Mouse (Mus musculus) natural killer cell, adult 2 months (primary cell): ENCODE results near the gene Rasgrp4.

Experiments used
- DNase-seq, 2 experiments: peaks; one replicate each; pipeline ENCODE4 v3.0.0; 2022; ENCODE audit warnings: low spot score in 2 of 2

Rasgrp4 gene

DNA sequence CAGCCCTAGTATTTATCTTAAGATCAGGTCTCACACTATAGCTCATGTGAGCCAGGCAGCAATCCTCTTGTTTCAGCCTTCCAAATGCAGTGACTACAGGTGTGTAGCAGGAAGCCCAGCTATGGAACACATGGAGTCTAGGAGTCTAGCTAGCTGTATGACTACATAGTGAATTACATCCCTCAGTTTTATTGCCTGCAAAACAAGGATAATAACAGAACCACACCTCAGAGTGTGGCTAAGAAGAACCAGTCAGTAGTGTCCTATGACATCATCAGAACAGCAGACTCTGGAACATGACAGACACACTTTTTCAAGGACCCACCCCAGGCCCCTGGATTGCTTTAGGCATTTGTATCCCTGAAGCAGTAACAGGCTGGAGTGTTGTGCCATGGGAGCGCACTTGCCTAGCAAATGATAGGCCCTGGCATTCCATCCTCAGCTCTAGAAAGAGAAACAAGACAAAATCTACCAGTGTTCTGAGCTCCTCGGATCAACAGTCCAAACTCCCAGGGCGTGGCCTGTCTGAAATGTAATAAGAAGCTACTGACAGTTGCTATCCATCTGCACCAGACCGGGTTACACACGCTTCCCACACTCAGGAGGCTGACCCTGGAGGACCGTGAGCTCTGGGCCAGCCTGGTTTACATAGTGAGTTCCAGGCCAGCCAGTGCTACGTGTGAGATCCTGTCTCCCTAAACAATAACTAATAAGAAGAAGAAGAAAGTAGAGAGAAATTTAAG is 12.1 kb downstream of the Rasgrp4 start:
- no peak for DNase-seq

DNA sequence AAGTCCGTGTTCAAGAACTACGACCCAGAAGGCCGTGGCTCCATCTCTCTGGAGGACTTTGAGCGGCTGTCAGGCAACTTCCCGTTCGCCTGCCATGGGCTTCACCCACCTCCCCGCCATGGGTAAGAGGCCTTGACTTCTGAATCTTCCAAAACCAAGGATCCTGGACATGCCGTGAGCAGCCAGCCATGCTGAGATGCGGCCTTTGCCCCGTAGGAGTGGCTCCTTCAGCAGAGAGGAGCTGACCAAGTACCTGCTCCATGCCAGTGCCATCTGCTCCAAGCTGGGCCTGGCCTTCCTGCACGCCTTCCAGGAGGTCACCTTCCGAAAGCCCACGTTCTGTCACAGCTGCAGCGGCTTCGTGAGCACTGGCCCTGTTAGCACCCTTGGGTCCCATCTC is 14.1 kb downstream of the Rasgrp4 start:
- no peak for DNase-seq

DNA sequence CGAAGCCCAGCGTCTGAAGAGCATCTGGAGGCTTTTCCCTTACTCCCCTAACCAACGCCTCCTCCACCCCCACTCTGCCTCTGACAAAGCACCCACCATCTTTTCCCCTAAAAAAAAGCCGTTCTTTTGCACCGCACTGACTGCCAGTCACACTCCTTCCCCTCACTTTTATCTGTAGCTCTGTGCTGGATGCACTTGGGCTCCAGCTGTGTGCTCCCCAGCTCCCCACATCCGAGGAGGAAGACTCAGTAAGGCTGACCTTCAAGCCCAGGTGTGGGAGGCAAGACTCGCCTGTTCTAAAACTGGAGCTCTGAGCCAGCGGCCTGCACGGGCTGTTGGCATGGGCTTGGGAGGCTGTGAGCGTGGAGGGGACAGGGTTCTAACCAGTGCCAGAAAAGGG is 16.8 kb downstream of the Rasgrp4 start:
- DNase-seq: no peak

GRCm38 (mm10) chr7:29154018-29154720 is 19.5 kb downstream of the Rasgrp4 start:
- peak in 1 of 2 experiments; percentile 34 for DNase-seq

- DNase-seq: peak; percentile 75 to 83
Observed at GRCm38 (mm10) chr7:29155196-29155837, 20.7 kb downstream of the Rasgrp4 start.

DNA sequence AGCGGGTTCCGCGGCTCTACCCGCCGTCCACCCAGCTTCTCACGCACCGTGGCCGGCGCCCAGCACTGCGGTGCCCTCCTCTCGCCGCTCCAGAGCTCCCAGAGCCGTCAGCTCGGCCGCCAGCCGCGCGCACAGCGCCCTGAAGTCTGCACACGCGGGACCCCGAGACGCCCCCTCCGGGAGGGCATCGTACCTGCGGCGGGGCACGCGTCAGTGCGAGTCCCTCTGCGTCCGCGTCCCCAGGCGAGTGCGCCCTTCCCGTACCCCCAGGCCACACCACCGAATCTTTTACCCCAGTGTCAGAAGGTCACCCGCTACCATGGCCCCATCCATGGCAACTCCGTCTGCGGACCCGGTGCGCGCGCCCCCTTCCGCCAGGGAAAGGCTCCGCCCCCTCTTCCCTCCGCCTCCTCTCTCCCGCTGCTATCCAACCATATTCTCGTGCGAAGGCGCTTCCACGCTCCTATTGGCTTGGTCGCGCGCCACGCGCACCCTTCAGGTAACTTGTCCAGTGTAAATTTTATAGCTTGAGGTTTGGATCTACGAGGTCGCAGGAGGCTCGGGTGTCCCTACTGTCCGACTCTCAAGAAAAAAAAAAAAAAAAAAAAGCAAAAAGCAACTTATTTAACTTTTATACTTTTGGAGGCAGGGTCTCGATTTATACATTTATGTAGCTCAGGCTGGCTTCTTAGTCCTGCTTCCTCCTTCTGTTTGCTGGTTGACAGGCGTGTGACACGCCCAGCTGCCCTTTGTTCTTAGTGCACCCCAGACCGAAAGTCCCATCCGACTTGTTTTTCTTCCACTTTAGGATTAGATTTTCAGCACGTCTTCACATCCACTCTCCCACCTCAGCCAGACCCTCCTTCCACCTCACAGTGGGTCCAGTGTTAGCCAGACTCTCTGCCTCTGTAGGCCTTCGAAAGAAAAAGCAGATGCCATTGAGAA is 21.5 kb downstream of the Rasgrp4 start, which contains the start of gene Fam98c:
Gene Fam98c (minus strand): TSS at position 397 of the 945 bp plus-strand sequence.
- DNase-seq: peak; percentile 56 to 66

- no peak for DNase-seq
Observed at GRCm38 (mm10) chr7:29158264-29158663, 23.6 kb downstream of the Rasgrp4 start.

GRCm38 (mm10) chr7:29162294-29162693 is 27.6 kb downstream of the Rasgrp4 start:
- DNase-seq: no peak

DNA sequence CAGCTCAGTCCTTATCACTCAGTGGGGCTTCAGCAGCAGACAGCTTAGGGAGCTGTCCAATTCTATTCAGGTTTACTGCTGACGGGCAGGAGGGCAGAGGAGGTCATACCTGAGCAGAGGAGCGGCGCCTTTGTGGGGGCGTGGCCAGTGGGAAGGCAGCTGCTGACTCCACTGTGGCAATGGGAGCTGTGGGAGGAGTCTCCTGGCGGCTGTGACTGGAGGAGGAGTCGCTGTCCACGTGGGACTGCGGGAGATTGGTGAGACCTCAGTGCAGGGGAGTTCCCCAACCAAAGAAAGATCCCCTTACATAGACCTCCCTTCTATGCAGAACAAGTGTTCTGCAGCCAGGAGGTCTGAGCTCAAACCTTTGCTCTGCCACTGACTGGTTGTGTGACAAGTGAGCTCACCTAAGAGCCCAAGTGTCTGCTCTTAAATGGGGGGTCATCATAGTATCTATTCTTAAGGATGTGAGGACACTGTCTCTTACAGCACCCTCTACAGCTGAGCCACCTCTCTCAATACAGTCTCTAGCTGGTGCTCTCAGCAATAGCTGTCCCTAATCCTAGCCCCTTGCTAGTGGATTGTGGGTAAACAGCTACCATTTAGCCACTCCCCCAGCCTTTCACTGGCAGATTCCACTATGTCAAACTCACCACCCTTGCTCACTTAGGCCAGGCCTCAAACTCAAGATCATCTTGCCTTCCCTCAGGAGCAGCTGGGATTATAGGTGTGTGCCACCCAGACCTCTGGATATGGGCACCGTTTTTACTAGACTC is 28.3 kb downstream of the Rasgrp4 start:
- peak; percentile 37 to 56 for DNase-seq

GRCm38 (mm10) chr7:29167656-29168055 is 33.0 kb downstream of the Rasgrp4 start:
- DNase-seq: no peak

- DNase-seq: no peak
Observed at GRCm38 (mm10) chr7:29168121-29168695, 33.6 kb downstream of the Rasgrp4 start.

DNA sequence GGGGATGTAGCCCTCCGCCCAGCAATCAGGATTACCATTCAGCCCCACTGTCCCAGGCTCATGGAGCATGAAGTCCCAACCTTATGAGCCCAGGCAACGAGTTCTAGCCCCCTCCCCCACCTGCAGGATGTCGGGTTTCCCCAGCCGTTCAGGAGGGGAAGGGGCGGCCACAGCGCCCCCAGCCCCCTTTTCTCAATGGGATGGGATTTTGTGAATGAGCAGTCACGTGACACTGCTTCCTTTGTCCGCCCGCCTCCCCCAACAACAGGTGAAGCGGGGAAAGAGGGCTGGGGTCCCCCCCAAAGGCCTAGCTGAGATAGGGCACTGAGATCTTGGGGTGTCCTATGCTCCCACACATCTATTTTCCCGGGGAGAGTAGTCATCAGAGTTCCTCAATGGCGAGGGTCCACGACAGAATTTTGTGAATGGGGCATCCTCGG is 34.2 kb downstream of the Rasgrp4 start:
- DNase-seq: no peak

DNA sequence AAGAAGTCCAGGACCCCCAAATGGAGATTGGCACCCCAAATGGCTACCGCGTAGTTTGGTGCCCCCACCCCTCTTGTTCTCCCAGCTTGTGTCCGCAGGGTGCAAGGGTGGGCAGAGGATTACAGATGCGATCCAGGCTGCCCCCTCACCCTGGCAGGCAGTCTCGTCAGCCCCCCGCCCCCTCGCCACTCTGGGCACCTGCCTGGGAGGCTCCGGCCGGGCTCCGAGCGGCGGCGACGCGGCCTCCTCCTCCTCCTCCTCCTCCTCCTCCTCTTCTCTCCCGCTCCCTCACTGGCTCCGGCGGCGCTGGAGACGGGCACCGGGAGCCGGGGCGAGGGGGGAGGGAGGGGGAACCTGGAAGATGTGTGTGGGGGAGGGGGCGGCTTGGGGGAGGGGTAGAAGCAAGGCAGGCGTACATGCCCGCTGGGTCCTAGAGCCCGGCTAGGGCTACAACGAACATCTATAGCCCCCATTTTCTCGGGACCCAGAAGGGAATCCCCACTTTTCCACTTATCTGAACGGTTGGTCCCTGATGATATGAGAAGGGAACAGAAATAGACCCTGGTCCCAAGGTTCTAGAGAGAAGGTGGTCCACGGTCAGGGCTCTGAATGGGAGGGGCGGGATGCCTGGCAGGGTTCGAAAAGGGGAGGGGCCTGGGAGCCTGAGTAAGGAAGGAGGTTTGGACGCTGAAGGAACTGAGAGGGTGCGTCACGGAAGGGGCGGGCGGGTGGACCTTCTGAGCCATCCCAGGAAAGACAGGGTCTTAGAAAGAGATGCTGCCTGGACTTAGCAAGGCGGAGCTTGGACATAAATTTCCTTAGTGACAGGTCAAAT is 34.8 kb downstream of the Rasgrp4 start:
- DNase-seq: no peak

DNA sequence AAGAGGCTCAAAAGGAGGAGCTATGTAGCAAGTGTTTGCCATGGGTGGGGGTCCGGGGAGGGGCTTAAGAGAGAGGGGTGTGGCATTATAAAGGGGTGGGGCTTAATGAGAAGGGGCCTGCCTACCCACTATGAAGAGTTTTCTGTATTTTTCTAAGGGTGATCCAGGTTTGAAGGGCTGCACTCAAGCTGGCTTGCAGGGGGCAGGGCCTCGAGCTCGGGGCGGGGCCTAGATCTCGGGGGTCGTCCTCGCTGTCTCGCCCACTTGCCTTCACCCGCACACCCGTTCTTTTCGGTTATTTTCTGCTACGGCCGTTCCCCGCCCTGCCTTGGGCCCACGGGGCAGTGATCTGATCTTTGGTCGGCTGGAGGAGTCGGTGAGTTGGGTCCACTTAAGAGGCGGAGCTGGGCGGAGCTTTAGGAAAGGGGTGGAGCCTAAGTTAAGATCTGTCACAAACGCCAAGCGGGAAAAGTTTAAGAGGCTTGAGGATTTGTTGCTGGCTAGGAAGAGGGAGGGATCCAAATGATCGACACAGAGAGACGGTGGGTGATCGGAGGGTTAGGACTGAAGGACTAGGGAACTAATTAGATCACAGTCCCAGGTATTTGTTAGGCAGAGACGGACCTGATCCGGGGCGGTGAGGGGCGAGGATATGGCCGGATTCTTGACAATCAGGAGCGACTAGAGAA is 35.6 kb downstream of the Rasgrp4 start, which contains the start of the genes Ggn and Spred3:
Gene Ggn (plus strand): TSS at position 145 of the 689 bp plus-strand sequence.
Gene Spred3 (minus strand): TSS at position 346 of the 689 bp plus-strand sequence.
- DNase-seq: peak; percentile 26 to 37

DNA sequence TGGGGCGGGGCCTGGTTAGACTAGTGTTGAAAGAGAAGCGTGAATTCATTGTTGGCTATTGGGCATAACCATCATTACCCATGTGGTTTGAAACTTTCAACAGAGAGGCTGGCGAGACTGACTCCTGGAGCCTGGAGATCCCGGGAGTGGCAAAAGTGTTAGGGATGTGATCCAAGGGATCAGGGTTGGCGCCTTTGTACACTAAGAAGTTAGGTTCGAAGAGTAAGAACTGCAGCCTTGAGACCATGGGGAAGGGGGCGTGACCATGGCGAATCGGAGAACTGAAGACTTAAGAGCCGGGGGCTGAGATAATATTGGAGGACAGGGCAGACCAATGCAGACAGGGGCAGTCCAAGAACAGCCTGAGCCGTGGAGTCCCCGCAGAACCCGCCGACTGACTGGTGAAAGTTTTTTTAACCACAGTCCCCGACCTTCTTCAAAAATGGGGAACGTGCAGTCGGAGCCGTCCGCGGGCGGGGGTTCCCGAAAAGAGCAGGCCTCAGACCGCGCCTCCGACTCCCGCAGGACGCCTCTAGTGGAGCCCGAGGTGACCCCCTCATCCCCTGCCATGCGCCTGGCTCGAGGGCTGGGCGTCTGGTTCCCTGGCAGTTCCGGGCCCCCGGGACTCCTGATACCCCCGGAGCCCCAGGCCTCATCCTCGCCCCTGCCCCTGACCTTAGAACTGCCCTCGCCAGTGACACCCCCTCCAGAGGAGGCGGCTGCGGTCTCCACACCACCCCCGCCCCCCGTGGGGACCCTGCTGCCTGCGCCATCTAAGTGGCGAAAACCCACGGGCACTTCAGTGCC is 36.3 kb downstream of the Rasgrp4 start:
- DNase-seq: peak; percentile 21 to 41

GRCm38 (mm10) chr7:29171562-29172097 is 37.0 kb downstream of the Rasgrp4 start:
- DNase-seq: no peak

DNA sequence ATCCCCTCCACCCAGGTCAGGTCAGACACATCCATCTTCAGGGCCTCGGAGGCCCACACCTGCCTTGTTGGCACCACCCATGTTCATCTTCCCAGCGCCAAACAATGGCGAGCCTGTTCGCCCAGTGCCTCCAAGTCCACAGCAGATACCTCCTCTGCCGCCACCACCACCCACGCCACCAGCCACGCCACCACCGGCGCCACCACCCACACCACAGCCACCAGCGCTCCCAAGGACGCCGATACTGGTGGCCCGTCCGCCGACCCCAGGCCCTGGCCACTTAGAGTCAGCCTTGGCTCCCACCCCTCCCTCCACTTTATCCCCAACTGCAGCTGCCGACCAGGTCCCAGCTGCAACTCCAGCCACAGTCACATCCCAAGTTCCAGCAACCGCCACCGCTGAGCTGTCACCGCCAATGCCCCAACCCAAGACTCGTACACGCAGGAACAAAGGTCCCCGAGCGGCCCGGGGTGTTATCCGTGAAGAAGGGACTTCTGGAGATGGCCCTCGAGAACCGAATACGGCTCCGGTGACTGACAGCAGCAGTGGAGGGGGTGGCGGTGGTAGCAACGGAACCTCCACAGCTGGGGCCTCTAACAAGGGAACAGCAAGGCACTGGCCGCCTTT is 37.9 kb downstream of the Rasgrp4 start:
- DNase-seq: no peak
